Comparison of ENCODE assay signal across 16 mouse cellular contexts in the genomic region with DNA sequence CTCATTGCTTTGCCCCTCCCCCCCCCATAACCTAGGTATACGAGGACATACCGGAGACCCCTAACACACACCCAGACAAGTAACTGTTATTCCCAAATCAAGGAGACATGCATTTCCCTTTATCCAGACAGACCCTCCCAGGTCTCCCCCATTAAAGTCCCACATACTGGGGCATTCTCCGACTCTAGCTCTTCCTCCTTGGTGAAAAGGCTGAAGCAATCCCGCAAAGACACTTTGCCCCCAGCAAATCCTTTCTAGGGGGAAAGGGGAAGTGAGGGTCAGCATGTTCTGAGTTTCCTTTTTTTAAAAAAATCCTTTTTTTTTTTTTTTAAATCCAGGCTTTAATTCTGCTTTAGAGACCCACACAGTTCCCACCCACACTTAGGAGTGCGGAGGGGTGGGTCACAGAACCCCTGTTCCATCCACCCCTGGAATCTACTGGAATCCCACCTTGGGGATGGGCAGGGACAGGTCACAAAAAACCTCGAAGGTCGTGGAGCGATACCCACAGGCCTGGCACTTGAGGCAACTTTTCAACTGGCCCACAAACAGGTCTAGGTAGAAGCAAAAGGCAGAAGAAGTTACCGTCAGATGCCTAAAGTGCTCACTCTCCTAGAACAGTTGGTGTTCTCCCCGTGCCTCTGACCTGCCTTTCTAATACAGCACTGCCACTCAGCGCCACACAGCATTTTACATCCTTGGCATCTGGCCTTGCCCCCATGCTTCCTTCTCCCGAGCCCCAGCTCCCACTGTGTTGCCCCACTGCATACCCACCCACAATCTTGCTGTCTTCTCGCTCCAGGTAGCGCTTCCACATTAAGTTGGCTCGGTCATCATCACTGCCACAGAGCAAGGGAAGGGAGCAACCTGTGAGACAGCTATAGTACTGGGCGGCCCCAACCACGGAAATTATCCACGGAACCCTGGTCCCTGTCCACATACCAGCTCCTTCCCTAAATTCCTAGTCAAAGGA. TPM values are rescaled to one million over a fixed set of nuclear protein-coding genes. Genes with fewer than 3 reads are reported as not detected.
DNase-seq lines count a peak whose midpoint lies in the region; ATAC-seq lines count a peak whose summit lies in the region.
"Had no signal": no experiment of that assay in that cellular context is flagged by ENCODE, and none has a peak within 500 bp of the region (broad histone marks: within the 10 kb centered on the region; RNA-seq: fewer than 3 reads in every experiment).

No protein-coding gene starts in this region.

- DNase-seq in forebrain, embryonic 11.5 days (ENCODE audit: low spot score), result peak; percentile 46
- DNase-seq in layer of hippocampus, adult 11-12 months (ENCODE audit: low spot score), result peak; percentile 12
- DNase-seq in layer of hippocampus, adult 9-10 months (ENCODE audit: low spot score), result no peak
- peak; percentile 4 for DNase-seq in embryonic facial prominence, embryonic 10.5 days (ENCODE audit: low spot score)
- no peak for DNase-seq in retina, embryonic 14.5 days (ENCODE audit: low spot score)
- DNase-seq: cerebellum, adult 18-20 months; kidney, postnatal 25 days; midbrain, embryonic 14.5 days had no signal

- no peak overlapping the region for H3K4me3 ChIP-seq in forebrain, embryonic 11.5 days (ENCODE audit: low read depth, low read length)
- H3K4me3 ChIP-seq in forebrain, embryonic 13.5 days, result no peak overlapping the region
- no peak overlapping the region for H3K4me3 ChIP-seq in embryonic facial prominence, embryonic 10.5 days
- no peak overlapping the region; the same call in 1 of the 2 replicates for H3K4me3 ChIP-seq in liver, embryonic 16.5 days (ENCODE audit: low read depth, low read length)
- H3K4me3 ChIP-seq: embryonic facial prominence, embryonic 13.5 days; hindbrain, embryonic 12.5 days; stomach, embryonic 15.5 days had no signal

- H3K27ac ChIP-seq in forebrain, embryonic 11.5 days (ENCODE audit: low read depth, low read length), result no peak overlapping the region
- no peak overlapping the region for H3K27ac ChIP-seq in forebrain, embryonic 13.5 days
- no peak overlapping the region for H3K27ac ChIP-seq in embryonic facial prominence, embryonic 10.5 days (replicated peaks)
- peak overlapping the region; percentile 28; the same call in 1 of the 2 replicates for H3K27ac ChIP-seq in liver, embryonic 16.5 days (ENCODE audit: low read length)
- H3K27ac ChIP-seq: embryonic facial prominence, embryonic 13.5 days; hindbrain, embryonic 12.5 days; stomach, embryonic 15.5 days had no signal

- no peak overlapping the region for H3K4me2 ChIP-seq in forebrain, embryonic 11.5 days (ENCODE audit: low read depth, low read length, severe bottlenecking)
- H3K4me2 ChIP-seq in forebrain, embryonic 13.5 days, result no peak overlapping the region
- no peak overlapping the region for H3K4me2 ChIP-seq in liver, embryonic 16.5 days (ENCODE audit: low read depth, low read length)
- H3K4me2 ChIP-seq: embryonic facial prominence, embryonic 13.5 days; hindbrain, embryonic 12.5 days; stomach, embryonic 15.5 days had no signal

- no peak overlapping the region for H3K9ac ChIP-seq in forebrain, embryonic 11.5 days (ENCODE audit: low read length)
- no peak overlapping the region for H3K9ac ChIP-seq in forebrain, embryonic 13.5 days
- H3K9ac ChIP-seq in liver, embryonic 16.5 days (ENCODE audit: low read depth, low read length), result no peak overlapping the region
- H3K9ac ChIP-seq: hindbrain, embryonic 12.5 days; stomach, embryonic 15.5 days had no signal

- H3K27me3 ChIP-seq in forebrain, embryonic 11.5 days (ENCODE audit: control insufficient read depth, insufficient read depth, low read length), result no peaks in the 10 kb centered on the region
- no peaks in the 10 kb centered on the region for H3K27me3 ChIP-seq in forebrain, embryonic 13.5 days
- H3K27me3 ChIP-seq in embryonic facial prominence, embryonic 10.5 days (replicated peaks; ENCODE audit: low read depth, poor library complexity, severe bottlenecking), result no peaks in the 10 kb centered on the region
- no peaks in the 10 kb centered on the region for H3K27me3 ChIP-seq in liver, embryonic 16.5 days (ENCODE audit: control insufficient read depth, insufficient read depth, low read depth, low read length)
- H3K27me3 ChIP-seq: embryonic facial prominence, embryonic 13.5 days; hindbrain, embryonic 12.5 days; stomach, embryonic 15.5 days had no signal

- ATAC-seq in forebrain, embryonic 11.5 days (replicated peaks; ENCODE audit: low FRiP score), result no peak
- ATAC-seq in forebrain, embryonic 13.5 days, result no peak
- no peak for ATAC-seq in liver, embryonic 16.5 days (ENCODE audit: low read depth)
- ATAC-seq: forebrain, embryonic 14.5 days; inflammation-experienced regulatory T-cells, adult 6 months; lung, postnatal 0 days had no signal

- H3K36me3 ChIP-seq in forebrain, embryonic 11.5 days (ENCODE audit: control insufficient read depth, insufficient read depth, low read length), result peaks cover 3% of the 10 kb centered on the region; the same call in 1 of the 2 replicates
- H3K36me3 ChIP-seq in forebrain, embryonic 13.5 days (ENCODE audit: poor library complexity, severe bottlenecking), result peaks cover 52% of the 10 kb centered on the region
- H3K36me3 ChIP-seq in embryonic facial prominence, embryonic 10.5 days (replicated peaks), result peaks cover 65% of the 10 kb centered on the region
- H3K36me3 ChIP-seq in liver, embryonic 16.5 days (ENCODE audit: control insufficient read depth, insufficient read depth), result peaks cover 23% of the 10 kb centered on the region

- no peaks in the 10 kb centered on the region for H3K9me3 ChIP-seq in forebrain, embryonic 11.5 days (ENCODE audit: control insufficient read depth, low read length)
- no peaks in the 10 kb centered on the region for H3K9me3 ChIP-seq in forebrain, embryonic 13.5 days (replicated peaks)
- H3K9me3 ChIP-seq in embryonic facial prominence, embryonic 10.5 days, result no peaks in the 10 kb centered on the region
- H3K9me3 ChIP-seq in liver, embryonic 16.5 days (replicated peaks; ENCODE audit: control insufficient read depth, low read length), result no peaks in the 10 kb centered on the region
- H3K9me3 ChIP-seq: embryonic facial prominence, embryonic 13.5 days; hindbrain, embryonic 12.5 days; stomach, embryonic 15.5 days had no signal

- 93% methylated on average over 18 of the region's 18 CpGs for WGBS in forebrain, embryonic 11.5 days
- WGBS in forebrain, embryonic 13.5 days, result 91% methylated on average over 18 of the region's 18 CpGs
- WGBS in embryonic facial prominence, embryonic 10.5 days, result 92% methylated on average over 18 of the region's 18 CpGs
- WGBS in liver, embryonic 16.5 days (ENCODE audit: insufficient replicate concordance), result 80% methylated on average over 18 of the region's 18 CpGs

- peaks cover 11% of the 10 kb centered on the region; the same call in 1 of the 2 replicates for H3K4me1 ChIP-seq in forebrain, embryonic 11.5 days (replicated peaks; ENCODE audit: control insufficient read depth, insufficient read depth, low read length)
- peaks cover 49% of the 10 kb centered on the region for H3K4me1 ChIP-seq in forebrain, embryonic 13.5 days
- H3K4me1 ChIP-seq in embryonic facial prominence, embryonic 10.5 days, result peaks cover 55% of the 10 kb centered on the region
- H3K4me1 ChIP-seq in liver, embryonic 16.5 days (ENCODE audit: control insufficient read depth, low read depth, low read length), result peaks cover 47% of the 10 kb centered on the region

RNA-seq across cellular contexts. Expression of gene Ppox, which starts 2.5 kb away (rescaled TPM):
- 66.3 and 67.6 TPM in 2 replicates for polyA plus RNA-seq in forebrain, embryonic 11.5 days (2014; fragmentation: Nextera tagmentation; extraction: Ambion mirVana)
- polyA plus RNA-seq in forebrain, embryonic 13.5 days (2015; fragmentation: Nextera tagmentation; extraction: Ambion mirVana), result 50.3 and 51.0 TPM in 2 replicates
- 52.0 and 57.5 TPM in 2 replicates for polyA plus RNA-seq in embryonic facial prominence, embryonic 10.5 days (2016; fragmentation: Nextera tagmentation; extraction: Ambion mirVana)
- 205 and 206 TPM in 2 replicates for polyA plus RNA-seq in liver, embryonic 16.5 days (2015; fragmentation: Nextera tagmentation; extraction: Ambion mirVana)

RNA-seq across cellular contexts. Expression of gene Usp21, which starts 4.3 kb away (rescaled TPM):
- 110 and 114 TPM in 2 replicates for polyA plus RNA-seq in forebrain, embryonic 11.5 days (2014; fragmentation: Nextera tagmentation; extraction: Ambion mirVana)
- polyA plus RNA-seq in forebrain, embryonic 13.5 days (2015; fragmentation: Nextera tagmentation; extraction: Ambion mirVana), result 122 and 125 TPM in 2 replicates
- polyA plus RNA-seq in embryonic facial prominence, embryonic 10.5 days (2016; fragmentation: Nextera tagmentation; extraction: Ambion mirVana), result 106 and 107 TPM in 2 replicates
- 23.1 and 25.3 TPM in 2 replicates for polyA plus RNA-seq in liver, embryonic 16.5 days (2015; fragmentation: Nextera tagmentation; extraction: Ambion mirVana)

RNA-seq across cellular contexts. Expression of gene Ufc1, which starts 11.3 kb away (rescaled TPM):
- polyA plus RNA-seq in forebrain, embryonic 11.5 days (2014; fragmentation: Nextera tagmentation; extraction: Ambion mirVana), result 92.4 and 97.5 TPM in 2 replicates
- 118 and 120 TPM in 2 replicates for polyA plus RNA-seq in forebrain, embryonic 13.5 days (2015; fragmentation: Nextera tagmentation; extraction: Ambion mirVana)
- polyA plus RNA-seq in embryonic facial prominence, embryonic 10.5 days (2016; fragmentation: Nextera tagmentation; extraction: Ambion mirVana), result 100 and 105 TPM in 2 replicates
- 40.3 and 45.2 TPM in 2 replicates for polyA plus RNA-seq in liver, embryonic 16.5 days (2015; fragmentation: Nextera tagmentation; extraction: Ambion mirVana)

RNA-seq across cellular contexts. Expression of gene B4galt3, which starts 13.3 kb away (rescaled TPM):
- 72.3 and 75.5 TPM in 2 replicates for polyA plus RNA-seq in forebrain, embryonic 11.5 days (2014; fragmentation: Nextera tagmentation; extraction: Ambion mirVana)
- polyA plus RNA-seq in forebrain, embryonic 13.5 days (2015; fragmentation: Nextera tagmentation; extraction: Ambion mirVana), result 89.0 and 95.3 TPM in 2 replicates
- polyA plus RNA-seq in embryonic facial prominence, embryonic 10.5 days (2016; fragmentation: Nextera tagmentation; extraction: Ambion mirVana), result 68.7 and 70.8 TPM in 2 replicates
- polyA plus RNA-seq in liver, embryonic 16.5 days (2015; fragmentation: Nextera tagmentation; extraction: Ambion mirVana), result 22.6 and 23.2 TPM in 2 replicates

RNA-seq across cellular contexts. Expression of gene Ndufs2, which starts 32.3 kb away (rescaled TPM):
- 257 and 264 TPM in 2 replicates for polyA plus RNA-seq in forebrain, embryonic 11.5 days (2014; fragmentation: Nextera tagmentation; extraction: Ambion mirVana)
- 216 and 221 TPM in 2 replicates for polyA plus RNA-seq in forebrain, embryonic 13.5 days (2015; fragmentation: Nextera tagmentation; extraction: Ambion mirVana)
- 269 and 279 TPM in 2 replicates for polyA plus RNA-seq in embryonic facial prominence, embryonic 10.5 days (2016; fragmentation: Nextera tagmentation; extraction: Ambion mirVana)
- polyA plus RNA-seq in liver, embryonic 16.5 days (2015; fragmentation: Nextera tagmentation; extraction: Ambion mirVana), result 138 and 143 TPM in 2 replicates

Comparison
In these comparisons a context has a peak if more than half of its experiments do, and no peak if none do; other contexts are left out.
1. DNase-seq: peak in forebrain, embryonic 11.5 days (single experiment), layer of hippocampus, adult 11-12 months (single experiment) and embryonic facial prominence, embryonic 10.5 days (single experiment); none in layer of hippocampus, adult 9-10 months (single experiment) and retina, embryonic 14.5 days (single experiment).